Mouse (Mus musculus): ENCODE measurements around the gene Mthfd1.

GRCm38 (mm10) chr12:76239145-76239838 lies 15.8 kb upstream of the Mthfd1 start:
- no peak for TF ChIP-seq CTCF (IDR thresholded peaks at IDR 0.05; ENCODE audit: control insufficient read depth, insufficient read depth, insufficient replicate concordance, low read depth, low read length)
- no peak for TF ChIP-seq POLR2A (IDR thresholded peaks at IDR 0.05; ENCODE audit: control insufficient read depth, low read depth, low read length)

Data from testis, adult 2 months (tissue).